Mouse (Mus musculus) gonadal fat pad, adult 2 months (tissue): ENCODE results near the gene Elovl2. TPM values are rescaled to one million over a fixed set of nuclear protein-coding genes. Genes with fewer than 3 reads are reported as not detected.
"Not testable (repeated sequence)": the region's sequence is repeated elsewhere in the genome, so short reads cannot be mapped to it uniquely, and the experiment has no call there.

ENCODE experiments used
- DNase-seq: peaks from one replicate; pipeline ENCODE4 v3.0.0-alpha.2; 2012; ENCODE audit warnings: low read depth
- polyA plus RNA-seq: library from polyadenylated mRNA; depleted of rRNA; stranded (reverse); fragments of >200 nt; gene quantifications from 2 replicates; pipeline ENCODE4 v1.2.3, GENCODE M21; 2012

The Elovl2 gene
- polyA plus RNA-seq, 1 experiment: 17.1 TPM

GRCm38 (mm10) chr13:41235181-41235580, 15.0 kb upstream of the Elovl2 start:
- DNase-seq: no peak

DNA sequence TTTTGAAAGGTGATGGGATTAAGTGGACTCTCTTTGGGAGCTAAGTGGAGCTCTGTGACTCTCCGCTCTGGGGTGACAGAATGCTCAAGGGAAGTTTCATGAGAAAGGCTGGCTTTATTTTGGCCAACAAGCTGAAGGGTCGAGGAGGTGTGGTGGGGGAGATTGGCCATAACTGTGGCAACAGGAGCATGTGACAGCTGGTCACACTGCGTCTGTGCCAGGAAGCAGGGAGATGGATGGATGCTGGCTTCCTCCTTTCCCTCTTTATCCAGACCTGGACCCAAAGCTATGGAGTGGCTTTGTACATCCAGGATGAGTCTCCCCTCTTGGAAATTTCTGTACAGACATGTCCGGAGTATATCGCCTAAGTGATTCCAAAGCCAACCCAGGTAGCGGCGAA, 13.0 kb upstream of the Elovl2 start:
- DNase-seq: no peak

DNA sequence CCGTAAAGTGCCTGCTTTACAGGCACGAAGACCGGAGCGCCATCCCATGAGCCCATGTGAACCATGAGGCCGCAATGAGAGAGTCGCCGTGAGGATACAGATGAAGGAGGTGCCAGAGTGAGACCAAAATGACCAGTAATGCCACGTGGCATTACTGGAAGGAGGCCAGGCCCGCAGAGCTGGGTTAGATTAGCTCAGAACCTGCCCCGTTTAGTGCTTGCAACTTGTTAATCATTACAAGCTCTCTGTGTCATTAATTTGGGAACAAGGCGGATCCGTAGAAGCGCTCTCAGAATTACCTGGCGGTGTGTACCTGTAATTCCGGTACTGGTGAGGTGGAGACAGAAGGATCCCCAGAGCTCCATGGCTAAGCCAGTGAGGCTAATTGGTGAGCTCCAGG, 12.0 kb upstream of the Elovl2 start:
- no peak for DNase-seq

DNA sequence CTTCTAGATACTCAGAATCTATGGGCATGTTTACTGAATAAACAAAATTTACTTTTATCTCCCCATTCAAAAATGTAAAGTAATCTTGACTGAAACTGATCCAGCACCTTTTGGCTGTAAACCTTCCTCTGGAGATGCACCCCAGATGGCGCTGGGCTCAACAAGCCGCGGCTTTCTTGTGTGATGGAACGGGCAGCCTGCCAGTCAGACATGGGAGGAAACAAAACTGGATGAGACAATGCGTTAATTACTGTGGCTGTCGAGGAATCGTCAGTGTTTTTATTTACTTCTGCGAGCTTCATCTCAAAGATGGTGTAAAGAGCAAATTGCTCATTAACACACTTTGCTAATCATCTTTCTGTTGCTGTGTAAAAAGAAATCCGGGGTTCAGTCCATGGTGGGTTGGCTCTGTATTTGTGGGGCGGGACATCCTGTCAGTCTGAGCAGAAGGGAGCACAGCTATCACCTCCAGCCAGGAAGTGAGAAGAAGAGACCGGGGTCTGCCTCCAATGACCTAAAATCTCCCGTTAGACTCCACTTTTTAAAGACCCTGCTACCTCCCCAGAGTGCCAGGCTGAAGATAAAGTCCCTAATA, 11.3 kb upstream of the Elovl2 start:
- no peak for DNase-seq

DNA sequence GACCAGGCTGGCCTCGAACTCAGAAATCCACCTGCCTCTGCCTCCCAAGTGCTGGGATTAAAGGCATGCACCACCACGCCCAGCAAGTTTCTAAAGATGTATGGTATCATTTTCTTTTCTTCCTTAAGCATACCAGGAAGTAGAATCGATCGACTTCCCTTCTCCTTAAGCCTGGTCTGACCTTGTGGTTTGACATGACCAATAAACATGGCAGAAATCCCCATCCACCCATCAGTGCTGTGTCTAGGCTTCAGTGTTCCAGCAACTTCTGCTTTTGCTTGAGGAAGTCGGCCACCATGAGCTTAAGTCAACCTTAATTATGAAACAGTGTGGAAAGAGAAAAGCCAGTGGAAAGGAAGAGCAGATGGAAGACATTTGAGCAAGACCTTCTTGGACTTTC, 10.1 kb upstream of the Elovl2 start:
- no peak for DNase-seq

GRCm38 (mm10) chr13:41228060-41228459, 7.9 kb upstream of the Elovl2 start:
- no peak for DNase-seq

DNA sequence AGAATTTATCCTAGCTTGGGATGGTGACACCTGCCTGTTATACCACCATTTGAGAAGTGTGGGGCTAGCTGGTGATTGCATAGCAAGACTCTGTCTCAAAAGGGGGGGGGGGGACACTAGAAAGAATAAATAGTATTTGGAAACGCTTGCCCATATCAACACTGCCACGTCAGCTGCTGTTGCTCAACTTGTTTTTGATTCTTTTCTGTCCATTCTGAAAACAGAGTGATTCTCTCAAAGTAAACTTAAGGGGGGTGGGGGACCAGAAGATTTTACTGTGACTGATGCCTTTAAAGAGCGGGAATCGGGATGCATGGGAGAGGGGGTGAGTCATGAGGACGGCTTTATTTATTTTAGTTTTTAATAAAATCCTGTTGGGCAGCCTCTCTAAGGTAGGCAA, 6.3 kb upstream of the Elovl2 start:
- DNase-seq: no peak

- no peak for DNase-seq
Observed at GRCm38 (mm10) chr13:41219687-41220303, 410 bp downstream of the Elovl2 start.

GRCm38 (mm10) chr13:41219056-41219455, 1.1 kb downstream of the Elovl2 start:
- no peak for DNase-seq

- no peak for DNase-seq
Observed at GRCm38 (mm10) chr13:41216236-41216635, 4.0 kb downstream of the Elovl2 start.

GRCm38 (mm10) chr13:41215669-41216068, 4.5 kb downstream of the Elovl2 start:
- DNase-seq: no peak

- DNase-seq: no peak
Observed at GRCm38 (mm10) chr13:41212558-41213322, 7.5 kb downstream of the Elovl2 start.

DNA sequence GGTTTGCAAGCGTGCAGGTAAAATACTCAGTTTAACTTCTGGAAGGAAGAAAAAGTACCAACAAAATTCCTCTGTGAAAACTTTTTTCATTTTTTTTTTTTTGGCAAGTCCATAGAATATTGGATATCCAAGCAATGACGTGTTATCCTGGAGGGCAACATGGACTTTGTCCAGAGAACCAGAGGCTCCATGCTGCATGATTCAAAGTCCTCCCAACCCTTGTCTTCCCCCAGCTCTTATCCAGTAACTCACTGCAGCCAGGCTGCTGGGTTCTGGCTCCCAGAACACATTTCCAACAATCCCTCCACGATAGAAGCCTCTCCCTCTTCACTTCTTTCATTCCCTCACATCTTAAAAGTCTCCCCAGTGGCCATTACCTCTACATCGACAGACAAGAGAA, 8.9 kb downstream of the Elovl2 start:
- DNase-seq: no peak

DNA sequence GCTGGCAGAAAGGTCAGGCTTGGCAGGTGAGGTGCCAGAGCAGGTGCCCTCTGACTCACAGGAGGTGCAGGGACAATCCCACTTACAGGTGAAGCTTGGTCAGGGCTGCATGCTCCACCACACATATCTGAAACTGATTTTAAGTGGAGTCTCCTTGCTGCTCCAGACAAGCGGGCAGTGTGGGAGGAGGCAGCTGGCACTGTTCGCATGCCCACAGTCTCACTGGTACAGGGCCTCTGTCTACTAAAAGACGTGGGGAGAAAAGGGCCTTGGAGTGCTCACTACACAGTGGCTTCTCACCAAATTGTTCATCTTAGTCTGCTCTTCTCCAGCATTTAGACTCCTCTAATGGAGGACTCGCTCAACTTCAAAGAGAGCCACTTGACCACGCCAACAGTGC, 14.0 kb downstream of the Elovl2 start:
- no peak for DNase-seq

DNA sequence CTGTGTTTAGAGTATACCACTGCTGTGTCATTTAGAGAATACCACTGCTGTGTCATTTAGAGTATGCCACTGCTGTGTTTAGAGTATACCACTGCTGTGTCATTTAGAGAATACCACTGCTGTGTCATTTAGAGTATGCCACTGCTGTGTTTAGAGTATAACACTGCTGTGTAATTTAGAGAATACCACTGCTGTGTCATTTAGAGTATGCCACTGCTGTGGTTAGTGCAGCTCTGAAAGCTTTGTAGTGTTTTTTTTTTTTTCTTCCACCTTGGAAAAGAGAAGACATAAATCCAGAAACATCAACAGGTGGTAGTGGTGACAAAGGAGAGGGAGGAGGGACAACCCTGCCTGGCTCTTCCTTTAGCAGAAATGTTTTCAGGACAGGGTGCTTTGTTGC, 14.6 kb downstream of the Elovl2 start:
- not testable (repeated sequence) for DNase-seq

DNA sequence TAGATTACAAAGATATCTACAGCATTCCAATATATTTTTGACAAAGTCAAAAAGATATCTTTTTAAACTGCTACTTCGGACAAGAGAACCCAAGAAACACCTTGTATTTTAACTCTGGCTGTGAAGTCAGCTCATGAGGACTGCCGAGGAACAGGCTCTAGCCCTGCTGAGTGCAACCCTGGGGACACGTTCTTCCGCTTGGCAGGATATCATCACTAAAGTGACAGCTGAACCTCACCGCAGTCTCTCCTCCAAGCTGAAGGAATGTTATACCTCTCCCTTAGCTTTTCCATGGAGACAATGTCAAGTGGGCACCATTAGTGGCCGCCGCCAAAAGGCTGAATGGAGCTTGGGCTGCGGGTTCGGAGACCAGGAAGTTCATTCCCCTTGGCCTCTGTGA, 16.5 kb downstream of the Elovl2 start:
- DNase-seq: no peak

DNA sequence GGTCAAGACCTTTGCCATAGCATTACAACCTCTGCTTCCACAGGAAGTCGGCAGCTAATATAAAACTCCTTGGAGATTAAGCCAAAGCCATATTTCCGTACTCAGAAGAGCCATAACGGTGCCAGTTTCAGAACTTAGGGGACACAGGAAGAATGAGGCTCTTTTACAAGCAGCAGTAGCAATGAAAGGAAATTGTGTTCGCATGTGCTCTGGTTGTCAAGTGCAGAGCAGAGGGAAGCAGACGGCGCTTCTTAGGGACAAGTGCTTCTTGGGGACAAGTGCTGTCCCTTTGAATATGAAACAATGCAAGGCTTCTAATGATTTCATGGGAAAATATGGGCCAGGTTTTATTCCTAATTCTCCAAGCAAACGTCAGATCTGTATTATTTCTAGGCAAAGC, 16.9 kb downstream of the Elovl2 start:
- DNase-seq: no peak

GRCm38 (mm10) chr13:41200861-41201260, 19.3 kb downstream of the Elovl2 start:
- DNase-seq: no peak

DNA sequence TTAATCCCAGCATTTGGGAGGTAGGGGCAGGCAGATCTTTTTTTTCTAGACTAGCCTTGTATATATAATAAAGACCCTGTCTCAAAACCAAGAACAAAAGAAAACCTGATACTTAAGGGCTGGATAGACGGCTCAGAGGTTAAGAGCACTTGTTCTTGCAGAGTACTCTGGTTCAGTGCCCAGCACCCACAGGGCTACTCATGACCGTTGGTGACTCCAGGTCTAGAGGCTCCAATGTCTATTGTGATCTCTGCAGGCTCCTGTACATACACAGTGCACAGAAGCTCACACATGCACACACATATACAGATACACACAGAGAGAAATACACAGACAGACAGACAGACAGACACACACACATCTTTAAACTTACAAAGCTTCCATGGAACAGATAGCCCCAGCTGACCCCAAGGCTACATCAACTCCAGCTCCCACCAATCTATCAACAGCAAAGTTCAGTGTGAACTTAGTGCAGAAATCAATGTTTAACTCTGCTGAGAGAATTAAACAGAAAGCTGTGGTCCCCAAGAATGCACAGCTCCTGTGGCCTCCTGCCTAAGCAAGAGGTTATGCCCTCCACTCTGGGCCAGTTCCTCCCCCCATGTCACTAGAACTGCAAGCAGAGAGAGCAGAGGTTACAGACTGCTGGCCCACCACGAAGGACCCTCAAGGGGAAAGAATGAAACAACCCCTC, 24.4 kb downstream of the Elovl2 start:
- no peak for DNase-seq

- no peak for DNase-seq
Observed at GRCm38 (mm10) chr13:41187886-41188285, 32.3 kb downstream of the Elovl2 start.

- DNase-seq: no peak
Observed at GRCm38 (mm10) chr13:41158426-41158825, 61.8 kb downstream of the Elovl2 start.

DNA sequence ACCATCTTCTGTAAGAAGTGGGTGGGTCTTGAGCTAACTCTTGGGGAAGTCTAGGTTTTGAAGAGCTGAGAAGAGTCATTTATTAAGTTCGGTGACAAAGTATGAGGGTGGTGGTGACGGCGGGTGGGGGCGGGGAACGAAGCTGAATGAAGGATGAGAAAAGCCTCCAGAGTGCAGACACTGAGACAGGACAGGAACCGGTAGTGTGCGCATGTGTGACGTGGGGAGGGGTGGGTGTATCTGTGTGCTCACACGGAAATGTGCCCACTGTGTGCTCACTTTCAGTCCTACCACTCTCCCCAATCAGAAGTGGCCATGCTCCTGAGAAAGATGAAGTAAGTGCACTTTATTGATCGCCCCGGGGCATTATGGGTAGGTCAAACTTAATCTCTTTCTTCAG, 67.1 kb downstream of the Elovl2 start:
- DNase-seq: no peak

GRCm38 (mm10) chr13:41146271-41146670, 73.9 kb downstream of the Elovl2 start:
- DNase-seq: no peak
